Mouse (Mus musculus): ENCODE measurements around the gene Gm47995.
"Not testable (repeated sequence)": the region's sequence is repeated elsewhere in the genome, so short reads cannot be mapped to it uniquely, and the experiment has no call there.

The Gm47995 gene

DNA sequence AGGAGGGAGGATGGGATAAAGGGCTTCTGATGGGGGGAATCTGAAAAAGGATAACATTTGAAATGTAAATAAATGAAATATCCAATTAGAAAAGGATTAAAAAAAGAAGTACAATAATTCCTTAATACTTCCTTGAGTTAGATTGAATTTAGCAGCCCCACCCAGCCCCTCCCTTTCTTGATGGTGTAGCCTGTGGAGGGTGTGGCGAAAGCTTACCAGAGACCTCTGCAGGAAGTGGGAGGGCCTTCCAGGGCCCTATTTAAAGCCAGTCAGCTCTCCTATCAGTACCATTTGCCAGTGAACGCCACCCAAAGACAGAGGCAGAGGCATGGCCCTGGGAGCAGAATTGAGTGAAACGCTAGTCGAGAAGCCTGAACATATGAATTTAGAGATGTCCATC lies at the start of gene Gm47995:
Gene Gm47995, plus strand, starts transcription at position 329 of the 400 bp plus-strand sequence.
- DNase-seq (ENCODE audit: low spot score) = not testable (repeated sequence)

DNA sequence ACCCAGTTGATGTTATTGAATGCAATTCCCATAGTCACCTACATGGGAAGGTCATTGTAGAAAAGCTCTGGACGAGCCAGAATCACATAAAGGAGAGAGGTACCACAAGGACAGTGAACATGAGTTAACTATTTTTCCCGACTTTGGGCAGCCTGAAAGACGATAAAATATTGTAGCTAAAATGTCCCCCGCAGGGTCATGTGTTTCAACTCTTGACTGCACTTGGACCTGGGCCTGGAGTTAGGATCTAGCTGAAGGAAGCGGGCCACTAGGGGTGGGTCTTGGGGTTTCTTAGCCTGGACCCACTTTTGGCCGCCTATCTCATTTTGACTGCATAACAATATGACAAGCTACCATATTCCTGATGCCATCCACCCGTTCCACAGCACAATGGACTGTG lies 48.0 kb upstream of the Gm47995 start:
- DNase-seq (ENCODE audit: low spot score) = no peak

- DNase-seq (ENCODE audit: low spot score) = no peak
Observed at GRCm38 (mm10) chr1:151151089-151151488, 47.2 kb upstream of the Gm47995 start.

GRCm38 (mm10) chr1:151153056-151153652 lies 45.1 kb upstream of the Gm47995 start:
- DNase-seq (ENCODE audit: low spot score) = no peak

DNA sequence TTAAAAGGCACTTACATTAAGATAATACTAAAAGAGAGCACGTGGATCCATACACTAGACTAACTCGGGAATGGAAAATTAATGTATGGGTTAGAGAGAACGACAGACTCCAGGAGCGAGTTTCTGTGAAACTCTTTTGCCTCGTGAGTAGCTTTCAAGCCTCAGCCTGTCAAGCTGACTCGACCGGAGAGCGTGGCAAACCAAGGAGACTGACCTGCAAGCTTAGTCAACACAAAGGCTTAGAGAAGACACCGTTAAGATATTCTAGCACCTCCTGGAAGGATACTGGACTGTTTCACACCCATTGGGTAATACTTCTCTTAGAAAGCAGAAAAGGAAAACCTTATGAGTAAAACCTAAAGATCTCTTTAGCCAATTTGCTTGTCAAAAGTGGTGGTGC lies 44.1 kb upstream of the Gm47995 start:
- DNase-seq (ENCODE audit: low spot score) = not testable (repeated sequence)

- no peak for DNase-seq (ENCODE audit: low spot score)
Observed at GRCm38 (mm10) chr1:151156129-151156528, 42.1 kb upstream of the Gm47995 start.

GRCm38 (mm10) chr1:151156777-151157632 lies 41.2 kb upstream of the Gm47995 start:
- DNase-seq (ENCODE audit: low spot score) = no peak

DNA sequence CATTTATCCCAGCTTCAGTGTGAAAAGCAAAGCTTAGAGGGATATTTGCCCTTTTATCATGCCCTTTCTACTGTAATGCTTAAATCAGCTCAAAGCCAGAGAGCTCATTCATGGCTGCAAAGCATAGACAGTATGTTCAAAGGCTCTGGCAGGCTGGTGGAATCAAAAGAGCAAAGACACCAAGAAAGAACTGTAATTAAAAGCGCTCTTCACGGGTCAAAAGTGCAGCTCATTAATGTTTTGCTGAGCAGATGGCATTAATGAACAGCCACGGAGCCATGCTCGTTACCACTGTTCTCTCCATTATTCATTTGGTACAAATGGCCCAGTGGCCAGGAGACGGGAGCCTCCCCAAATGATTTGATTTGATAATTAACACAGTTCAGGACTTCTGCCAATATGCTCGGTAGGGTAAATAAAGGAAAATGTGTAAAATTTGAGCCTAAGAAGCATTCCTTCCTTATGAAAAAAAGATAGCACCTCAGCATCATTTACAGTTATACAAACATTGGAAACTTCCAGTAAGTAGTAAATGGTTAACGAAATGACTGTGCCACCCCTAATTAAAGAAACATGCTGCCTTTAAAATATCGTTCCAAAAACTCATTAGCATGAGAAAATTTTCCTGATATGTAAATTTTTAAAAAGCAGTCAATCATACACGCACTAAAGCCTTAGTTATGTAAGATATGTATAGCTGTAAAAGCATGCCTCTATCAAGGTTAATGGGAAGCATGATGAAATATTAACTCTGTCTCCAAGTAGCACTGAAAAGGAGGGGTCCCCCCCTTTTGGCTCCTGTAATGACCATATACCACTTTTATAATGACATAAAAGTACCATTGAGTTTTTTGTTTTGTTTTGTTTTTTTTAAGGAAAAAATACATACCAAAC lies 40.0 kb upstream of the Gm47995 start:
- no peak for DNase-seq (ENCODE audit: low spot score)

DNA sequence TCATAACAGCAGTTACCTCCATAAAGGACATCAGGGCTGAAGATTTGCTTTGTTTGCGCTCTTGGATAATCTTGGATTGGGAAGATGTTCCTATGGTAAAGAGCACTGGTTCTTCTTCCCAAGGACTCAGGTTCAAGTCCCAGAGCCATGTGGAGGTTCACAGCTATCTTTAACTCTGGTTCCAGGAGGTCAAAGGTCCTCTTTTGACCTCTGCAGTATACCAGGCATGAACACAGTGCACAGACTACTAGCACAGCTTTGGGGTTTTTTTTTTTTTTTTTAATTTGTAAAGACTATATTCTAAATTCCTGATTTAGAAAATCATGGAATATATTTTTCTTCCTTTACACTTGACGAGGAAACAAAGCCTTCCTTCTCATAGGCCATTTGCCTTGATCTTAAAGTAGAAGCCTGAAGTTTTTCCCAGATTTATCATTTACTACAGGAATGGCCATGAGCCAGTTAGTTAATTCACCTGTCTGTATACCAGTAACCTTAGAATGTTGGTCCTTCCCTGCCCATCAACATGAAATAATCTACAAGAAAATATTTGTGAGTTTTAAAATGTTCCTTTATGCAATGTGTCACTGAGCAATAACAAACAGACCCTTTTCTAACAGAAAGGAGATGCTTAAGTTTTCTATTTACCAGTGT lies 39.3 kb upstream of the Gm47995 start:
- no peak for DNase-seq (ENCODE audit: low spot score)

DNA sequence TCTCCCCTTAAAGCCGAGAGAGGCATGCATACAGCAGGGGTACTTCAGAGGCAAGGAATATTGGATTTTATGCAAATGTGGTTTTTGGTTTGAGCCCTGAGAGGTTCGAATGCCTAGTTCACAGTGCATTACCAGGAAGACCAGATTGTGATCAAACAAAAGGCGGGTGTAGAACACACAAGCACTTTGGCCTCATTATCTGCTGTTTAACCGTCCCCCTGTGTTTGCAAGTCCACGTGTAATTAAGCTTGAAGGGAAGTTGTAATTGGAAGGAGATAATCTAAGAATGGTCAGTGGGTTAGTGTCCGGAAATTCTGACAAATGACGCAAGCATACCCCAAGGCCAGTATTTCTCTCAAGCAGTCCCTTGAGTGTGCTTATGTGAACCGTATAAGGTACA lies 32.2 kb upstream of the Gm47995 start:
- no peak for DNase-seq (ENCODE audit: low spot score)

GRCm38 (mm10) chr1:151167297-151168047 lies 30.8 kb upstream of the Gm47995 start:
- DNase-seq (ENCODE audit: low spot score) = no peak

DNA sequence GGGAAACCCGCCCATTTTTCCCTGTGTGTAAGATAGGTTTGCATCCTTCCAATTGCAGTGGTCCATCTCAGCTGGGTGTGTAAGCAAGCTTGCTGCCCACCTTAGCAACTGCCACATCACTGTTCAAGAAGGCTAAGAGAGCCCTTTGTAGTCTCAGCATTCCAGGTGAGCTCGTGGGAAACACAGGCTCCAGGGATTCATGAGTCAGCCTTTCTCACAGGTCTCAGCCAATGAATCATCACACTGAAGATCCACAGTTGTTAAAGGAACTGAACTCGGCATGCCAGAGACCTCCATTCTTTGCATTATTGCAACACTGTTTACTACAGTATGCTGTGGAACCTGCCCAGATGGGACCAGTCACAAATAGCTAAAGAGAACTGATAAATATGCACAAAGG lies 29.6 kb upstream of the Gm47995 start:
- DNase-seq (ENCODE audit: low spot score) = no peak

DNA sequence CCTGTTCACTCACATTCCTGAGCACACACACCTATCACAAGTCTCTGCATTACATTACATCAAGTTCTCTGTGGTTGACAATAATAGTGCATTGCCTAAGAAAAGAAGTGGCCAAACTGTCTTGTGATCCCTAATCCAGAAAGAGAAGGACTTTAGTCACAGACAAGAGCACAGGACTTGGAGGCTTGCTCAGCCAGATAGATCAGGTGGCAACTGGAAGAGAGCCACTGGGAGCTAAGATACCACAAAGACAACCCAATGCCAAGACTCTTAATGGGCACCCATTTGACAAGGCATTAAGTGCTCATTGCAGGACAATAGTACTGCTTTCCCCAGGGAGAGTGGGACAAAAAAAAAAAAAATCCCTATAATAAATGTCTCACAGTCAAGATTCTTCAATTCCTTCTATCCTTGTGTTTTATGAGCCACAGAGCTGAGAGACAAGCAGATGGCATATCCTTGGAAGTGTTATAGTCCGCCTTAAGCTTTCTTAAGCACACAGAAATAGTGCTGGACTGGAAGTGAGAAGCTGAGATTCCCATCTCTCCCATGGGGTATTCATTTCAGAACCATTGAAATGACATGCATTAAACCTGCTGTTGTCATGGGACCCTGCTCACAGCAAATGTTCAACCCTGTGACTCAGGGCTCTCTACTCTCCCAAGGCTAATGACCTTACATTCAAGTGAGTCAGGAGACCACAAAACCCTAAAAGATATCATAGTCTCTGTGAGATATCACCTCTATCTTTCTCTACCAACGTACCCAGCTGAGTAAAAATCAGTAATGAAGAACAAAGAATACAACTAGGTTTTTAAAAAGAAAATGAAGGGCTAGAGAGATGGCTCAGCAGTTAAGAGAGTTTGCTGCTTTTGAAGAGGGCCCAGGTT lies 26.4 kb upstream of the Gm47995 start:
- DNase-seq (ENCODE audit: low spot score) = no peak

DNA sequence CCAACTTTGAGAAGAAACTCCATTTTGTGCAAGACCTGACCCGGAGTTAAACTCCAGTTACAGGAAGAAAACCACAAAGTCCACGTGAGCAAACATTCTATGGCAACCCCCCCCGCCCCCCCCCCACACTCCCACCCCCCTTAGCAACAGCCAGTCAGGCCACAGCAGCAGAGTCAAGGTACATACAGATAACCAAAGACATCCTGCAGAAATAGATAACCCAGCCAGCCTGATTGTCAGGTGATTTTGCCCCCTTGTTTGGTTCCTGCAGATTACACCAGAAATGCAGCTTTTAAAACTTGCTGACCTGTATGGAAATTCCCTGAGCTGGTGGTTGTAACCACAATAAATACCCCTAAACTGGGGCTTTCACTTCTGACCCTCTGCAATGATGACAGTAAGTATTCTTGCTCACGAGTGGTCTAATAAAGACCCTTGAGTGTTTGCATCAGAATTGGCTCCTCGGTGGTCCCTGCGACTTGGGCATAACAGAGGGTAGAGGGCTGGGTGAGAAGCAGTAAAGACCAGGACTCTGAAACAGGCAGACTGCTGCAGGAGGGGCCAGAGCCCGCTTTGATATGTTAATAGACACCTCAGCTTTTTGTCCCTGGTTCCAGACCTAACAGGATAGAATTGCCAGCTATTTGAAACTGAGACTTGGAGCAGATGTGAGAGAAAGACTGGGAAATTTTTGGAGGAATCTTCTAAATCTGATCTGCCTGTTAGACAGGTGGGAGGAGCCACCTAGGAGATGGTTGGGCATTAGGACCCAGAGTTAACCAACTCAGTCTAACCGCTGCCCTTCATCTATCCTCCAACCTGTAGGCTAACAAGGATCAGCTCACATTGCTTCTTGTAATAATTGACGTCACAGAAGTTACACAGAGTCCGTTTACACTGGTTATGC lies 21.0 kb upstream of the Gm47995 start:
- no peak for DNase-seq (ENCODE audit: low spot score)

DNA sequence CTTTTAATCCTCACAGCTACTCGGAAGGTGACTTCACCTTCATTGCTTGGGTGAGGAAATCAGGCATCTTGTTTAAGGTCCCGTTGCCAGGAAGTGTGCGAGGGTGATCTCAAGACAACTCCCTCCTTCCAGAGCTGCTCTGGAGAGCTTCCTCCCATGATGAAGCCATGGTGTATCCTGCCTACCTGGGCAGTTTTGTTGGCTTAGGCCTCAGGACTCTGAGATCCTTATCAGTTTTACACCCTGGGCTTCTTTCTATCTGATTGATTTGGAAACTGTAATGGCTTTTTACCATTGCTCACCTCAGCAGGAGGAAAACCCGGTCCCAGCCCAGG lies 20.3 kb upstream of the Gm47995 start:
- no peak for DNase-seq (ENCODE audit: low spot score)

DNA sequence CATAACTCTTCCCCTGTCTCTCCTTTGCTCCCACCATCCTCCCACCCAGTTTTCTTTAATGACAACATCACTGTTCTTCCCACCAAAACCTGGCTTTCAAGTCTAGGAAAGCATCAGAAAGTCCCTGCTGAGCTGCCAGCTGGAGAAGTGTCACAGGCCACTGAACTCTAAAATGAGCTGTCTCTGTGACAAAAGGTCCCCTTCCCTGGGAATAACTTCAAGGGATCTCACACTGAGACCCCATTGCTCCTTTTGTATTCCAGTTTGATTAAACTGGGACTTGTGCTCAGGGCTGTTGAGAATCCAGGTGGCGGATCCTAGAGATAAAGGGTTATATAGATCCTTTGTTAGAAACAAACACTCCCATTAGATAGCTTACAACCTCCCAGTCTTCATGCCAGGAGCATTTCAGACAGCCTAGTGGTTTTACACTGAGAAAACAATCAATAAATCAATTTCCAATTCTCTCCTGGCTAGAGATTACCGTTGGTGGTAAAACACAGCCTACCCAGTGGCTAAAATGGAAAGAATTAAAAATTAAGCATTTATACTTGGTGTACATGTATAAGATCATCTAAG lies 19.7 kb upstream of the Gm47995 start:
- DNase-seq (ENCODE audit: low spot score) = no peak

- DNase-seq (ENCODE audit: low spot score) = no peak
Observed at GRCm38 (mm10) chr1:151180167-151180566, 18.1 kb upstream of the Gm47995 start.

GRCm38 (mm10) chr1:151182266-151182665 lies 16.0 kb upstream of the Gm47995 start, which contains the start of gene Gm47985:
Gm47985 (plus strand) TSS chr1:151182537.
- DNase-seq (ENCODE audit: low spot score) = not testable (repeated sequence)

- not testable (repeated sequence) for DNase-seq (ENCODE audit: low spot score)
Observed at GRCm38 (mm10) chr1:151186186-151186585, 12.1 kb upstream of the Gm47995 start.

All from layer of hippocampus, adult 9-10 months (tissue).